In the genomic region with DNA sequence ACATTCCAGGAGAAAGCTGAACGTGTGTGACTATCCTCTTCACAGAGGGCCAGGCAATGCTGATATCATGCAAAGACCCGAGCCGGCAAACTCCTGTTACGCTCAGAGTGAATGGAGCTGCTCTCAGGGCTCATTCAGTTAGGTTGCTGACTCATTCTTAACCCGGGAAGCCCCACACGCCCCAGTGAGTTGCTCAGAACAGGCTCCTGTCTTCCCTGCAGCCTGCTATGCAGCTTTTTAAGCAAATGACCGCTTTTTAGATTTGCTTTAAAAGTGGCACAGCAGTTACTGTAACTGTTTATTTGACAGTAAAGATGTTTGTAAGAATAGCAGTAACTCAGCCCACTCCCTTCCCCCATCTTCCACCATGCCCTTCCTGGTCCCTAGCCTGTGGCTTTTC, we compare ENCODE assay signal across 8 mouse cellular contexts.
DNase-seq lines count a peak whose midpoint lies in the region; ATAC-seq lines count a peak whose summit lies in the region.

No protein-coding gene starts in this region.

- H3K9ac ChIP-seq in hindbrain, embryonic 14.5 days: no peak overlapping the region
- H3K9ac ChIP-seq in midbrain, embryonic 14.5 days (replicated peaks; ENCODE audit: low read length): no peak overlapping the region

- no peaks in the 10 kb centered on the region for H3K36me3 ChIP-seq in hindbrain, embryonic 14.5 days (replicated peaks; ENCODE audit: control insufficient read depth, insufficient read depth)
- no peaks in the 10 kb centered on the region for H3K36me3 ChIP-seq in midbrain, embryonic 14.5 days (ENCODE audit: control insufficient read depth, insufficient read depth, low read length)

- peak; percentile 59 for DNase-seq in adrenal gland, adult 2 months
- DNase-seq in adrenal gland, adult 18-20 months (ENCODE audit: low spot score in 2 of 2): no peak
- DNase-seq in urinary bladder, postnatal 25 days (ENCODE audit: low spot score): peak; percentile 27
- DNase-seq in urinary bladder, postnatal 10 days (ENCODE audit: low spot score): no peak
- no peak for DNase-seq in hindbrain, embryonic 14.5 days (ENCODE audit: low spot score)
- DNase-seq in midbrain, embryonic 14.5 days: peak; percentile 24
- DNase-seq in right cerebral cortex, adult 18-20 months: no peak
- no peak for DNase-seq in layer of hippocampus, adult 11-12 months (ENCODE audit: low spot score)

- WGBS in hindbrain, embryonic 14.5 days: 11% methylated on average over 7 of the region's 7 CpGs
- WGBS in midbrain, embryonic 14.5 days: 12% methylated on average over 7 of the region's 7 CpGs

- no peaks in the 10 kb centered on the region for H3K27me3 ChIP-seq in hindbrain, embryonic 14.5 days (ENCODE audit: control insufficient read depth, insufficient read depth, low read length)
- no peaks in the 10 kb centered on the region for H3K27me3 ChIP-seq in midbrain, embryonic 14.5 days (ENCODE audit: control insufficient read depth, insufficient read depth, low read length)

- no peak overlapping the region; the same call in 1 of the 2 replicates for H3K4me2 ChIP-seq in hindbrain, embryonic 14.5 days (replicated peaks)
- no peak overlapping the region for H3K4me2 ChIP-seq in midbrain, embryonic 14.5 days (ENCODE audit: low read length)

- no peak overlapping the region for H3K27ac ChIP-seq in hindbrain, embryonic 14.5 days
- H3K27ac ChIP-seq in midbrain, embryonic 14.5 days (replicated peaks; ENCODE audit: low read depth, low read length): no peak overlapping the region

- no peaks in the 10 kb centered on the region for H3K9me3 ChIP-seq in hindbrain, embryonic 14.5 days (ENCODE audit: control insufficient read depth, low read length)
- H3K9me3 ChIP-seq in midbrain, embryonic 14.5 days (ENCODE audit: control insufficient read depth, low read length): no peaks in the 10 kb centered on the region

- ATAC-seq in hindbrain, embryonic 14.5 days (ENCODE audit: low FRiP score): no peak
- ATAC-seq in midbrain, embryonic 14.5 days (ENCODE audit: low FRiP score, low TSS enrichment): no peak

- no peaks in the 10 kb centered on the region for H3K4me1 ChIP-seq in hindbrain, embryonic 14.5 days (replicated peaks; ENCODE audit: control insufficient read depth, insufficient read depth, low read length)
- H3K4me1 ChIP-seq in midbrain, embryonic 14.5 days (ENCODE audit: control insufficient read depth, insufficient read depth, low read length): no peaks in the 10 kb centered on the region

- H3K4me3 ChIP-seq in hindbrain, embryonic 14.5 days (replicated peaks; ENCODE audit: low read length): 0 out of 2 replicates have a peak overlapping the region, but pooled peaks have one; percentile 2
- H3K4me3 ChIP-seq in midbrain, embryonic 14.5 days (replicated peaks; ENCODE audit: low read depth, low read length): no peak overlapping the region

Comparison
In these comparisons a context has a peak if more than half of its experiments do, and no peak if none do; other contexts are left out.
1. DNase-seq: peak in adrenal gland, adult 2 months (single experiment), urinary bladder, postnatal 25 days (single experiment) and midbrain, embryonic 14.5 days (single experiment); none in adrenal gland, adult 18-20 months (0 of 2), urinary bladder, postnatal 10 days (single experiment), hindbrain, embryonic 14.5 days (single experiment), right cerebral cortex, adult 18-20 months (single experiment) and layer of hippocampus, adult 11-12 months (single experiment).